Mouse (Mus musculus): ENCODE measurements around the gene Mansc4.

The Mansc4 gene

GRCm38 (mm10) chr6:147028396-147028795 lies 58.4 kb downstream of the Mansc4 start:
- DNase-seq (ENCODE audit: extremely low read depth, low read depth), result no peak

All from MEL-GATA-1-ER (cell line).